Mouse (Mus musculus) lung, adult 18-20 months (tissue): ENCODE measurements around the gene Fam166b.

ENCODE experiments used
- DNase-seq, 2 experiments: peaks; one replicate each; pipeline ENCODE4 v3.0.0; 2022; ENCODE audit warnings: mixed read lengths in 2 of 2

The Fam166b gene

DNA sequence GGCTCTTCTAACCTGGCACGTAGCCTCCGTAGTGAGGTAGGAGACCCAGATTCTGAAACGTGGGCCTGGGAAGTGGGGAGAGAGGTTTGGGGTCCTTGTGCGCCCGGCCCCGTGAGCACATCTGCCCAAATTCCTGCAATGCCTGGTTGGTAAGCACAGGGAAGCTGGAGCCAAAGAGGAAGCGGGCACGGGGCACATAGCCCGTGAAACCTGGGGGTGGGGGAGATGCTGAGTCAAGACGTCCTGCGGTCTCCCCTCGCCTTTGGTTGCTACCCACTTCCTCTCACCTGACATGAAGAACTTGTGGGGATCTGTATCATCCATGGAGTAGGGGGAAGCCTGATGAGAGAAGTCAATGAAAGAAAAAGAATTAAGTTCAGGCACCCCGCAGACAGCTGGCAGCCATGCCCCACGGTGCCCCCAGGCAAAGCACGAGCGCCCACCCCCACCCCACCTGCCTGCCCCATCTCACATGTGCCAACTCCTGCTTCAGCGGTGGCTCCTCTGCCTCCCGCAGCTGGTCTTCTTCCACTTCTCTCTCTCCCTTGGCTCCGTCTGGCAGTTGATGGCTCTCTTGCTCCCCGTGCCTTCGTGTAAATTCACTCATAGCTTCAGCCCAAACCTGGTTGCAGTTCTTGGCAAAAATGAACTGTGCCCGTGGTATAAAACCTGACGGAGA, 1.3 kb downstream of the Fam166b start:
- DNase-seq = no peak

DNA sequence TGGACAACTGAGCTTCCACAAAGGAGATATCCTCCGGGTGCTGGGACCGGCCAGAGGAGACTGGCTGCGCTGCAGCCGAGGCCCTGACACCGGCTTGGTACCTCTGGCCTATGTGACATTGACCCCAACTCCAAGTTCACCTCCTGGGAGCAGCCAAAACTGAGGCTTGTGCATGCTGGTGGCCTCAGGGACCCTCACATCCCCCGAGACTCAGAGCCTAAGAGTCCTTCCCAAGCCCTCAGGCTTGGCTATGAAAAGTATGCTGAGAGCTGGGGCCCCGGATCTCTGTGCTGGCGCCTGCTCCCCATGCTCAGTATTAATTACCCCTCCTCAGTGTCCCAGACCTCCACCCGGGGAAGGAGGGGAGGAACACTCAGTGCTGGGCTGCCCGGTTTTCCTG, 2.4 kb downstream of the Fam166b start:
- DNase-seq = no peak

DNA sequence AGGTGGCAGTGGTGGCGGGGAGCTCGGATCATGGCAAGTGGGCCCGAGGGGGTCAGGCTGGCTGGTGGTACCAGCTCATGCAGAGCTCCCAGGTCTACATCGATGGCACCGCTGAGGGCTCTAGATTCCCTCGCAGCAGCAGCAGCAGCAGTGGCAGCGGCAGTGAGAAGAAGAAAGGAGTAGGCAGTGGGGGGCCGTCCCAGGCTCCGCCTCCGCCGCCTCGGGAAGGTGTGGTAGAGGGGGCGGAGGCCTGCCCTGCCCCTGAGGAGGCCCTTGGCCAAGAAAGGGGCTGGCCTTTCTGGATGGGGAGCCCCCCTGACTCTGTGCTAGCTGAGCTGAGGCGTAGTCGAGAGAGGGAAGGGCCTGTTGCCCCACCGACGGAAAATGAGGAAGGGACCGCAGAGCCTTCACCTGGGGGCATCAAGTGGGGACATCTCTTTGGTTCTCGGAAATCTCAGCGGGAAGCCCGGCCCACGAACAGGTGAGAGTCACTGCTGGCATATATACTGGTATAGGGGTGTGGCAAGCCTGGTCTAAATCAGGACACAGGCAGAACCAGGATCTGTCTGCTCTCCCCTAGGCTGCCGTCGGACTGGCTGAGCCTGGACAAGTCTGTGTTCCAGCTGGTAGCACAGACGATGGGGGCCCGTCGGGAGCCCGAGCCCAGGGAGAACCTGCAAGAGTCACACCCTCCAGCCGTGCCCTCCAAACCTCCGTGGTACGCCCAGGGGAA, 3.1 kb downstream of the Fam166b start:
- DNase-seq = no peak

DNA sequence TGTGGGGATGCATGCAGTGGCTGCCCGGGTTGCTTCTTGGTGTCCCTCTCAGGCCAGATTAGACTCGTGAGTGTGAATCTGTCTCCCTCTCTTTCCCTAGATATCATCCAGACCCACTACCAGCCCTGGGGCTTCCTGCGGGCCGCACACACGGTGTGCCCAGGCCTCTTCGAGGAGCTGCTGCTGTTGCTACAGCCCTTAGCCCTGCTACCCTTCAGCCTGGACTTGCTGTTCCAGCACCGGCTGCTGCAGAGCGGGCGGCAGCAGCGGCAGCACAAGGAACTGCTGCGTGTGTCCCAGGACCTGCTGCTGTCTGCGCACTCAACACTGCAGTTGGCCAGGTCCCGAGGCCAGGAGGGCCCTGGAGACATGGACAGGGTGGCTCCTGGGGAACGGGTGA, 3.7 kb downstream of the Fam166b start:
- no peak for DNase-seq

DNA sequence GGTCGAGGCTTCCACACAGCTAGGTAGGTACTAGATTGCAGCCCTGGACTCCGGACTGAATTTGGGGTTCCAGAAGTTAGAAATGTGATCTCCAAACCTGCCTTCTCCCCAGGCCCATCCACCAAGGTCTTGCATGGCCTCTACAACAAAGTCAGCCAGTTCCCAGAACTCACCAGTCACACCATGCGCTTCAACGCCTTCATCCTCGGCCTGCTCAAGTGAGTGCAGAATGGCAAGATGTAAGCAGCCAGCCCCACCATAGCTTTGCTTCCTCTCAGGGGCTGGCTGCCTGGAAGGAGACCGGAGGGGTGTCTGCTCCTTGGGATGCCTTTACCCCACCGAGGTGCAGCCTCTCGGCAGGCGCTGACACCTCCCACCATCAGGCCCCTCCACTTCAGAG, 4.9 kb downstream of the Fam166b start:
- DNase-seq = no peak

DNA sequence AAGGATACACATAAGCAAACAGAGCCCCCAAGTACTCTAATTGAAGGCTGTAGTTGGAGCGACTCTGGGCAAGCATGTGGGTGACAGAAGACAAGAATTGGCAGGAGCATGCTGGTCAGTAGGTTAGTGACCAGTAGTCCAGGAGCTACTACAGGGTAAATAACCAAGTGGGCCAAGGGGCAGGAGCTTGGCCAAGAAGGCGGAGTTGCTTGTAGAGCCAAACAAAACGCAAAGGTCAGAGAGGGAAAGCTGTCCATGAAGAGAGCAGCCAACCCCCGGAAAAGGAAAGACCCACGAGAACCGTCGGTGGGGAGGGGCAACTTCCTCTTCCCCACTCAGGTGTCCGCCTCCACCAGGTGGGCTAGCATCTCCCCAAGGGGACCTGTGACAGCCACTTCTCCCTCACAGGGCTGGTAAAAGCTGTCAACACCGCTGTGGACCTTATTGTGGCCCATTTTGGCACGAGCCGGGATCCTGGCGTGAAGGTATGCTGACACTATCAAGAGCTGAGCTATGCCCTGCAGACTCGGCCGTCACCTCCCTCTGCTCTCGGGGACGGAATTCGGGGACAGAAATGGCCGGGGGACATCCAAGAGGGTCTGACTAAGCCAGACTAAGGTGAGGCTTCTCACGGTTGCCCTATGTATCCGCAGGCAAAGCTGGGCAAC, 5.5 kb downstream of the Fam166b start:
- no peak for DNase-seq

DNA sequence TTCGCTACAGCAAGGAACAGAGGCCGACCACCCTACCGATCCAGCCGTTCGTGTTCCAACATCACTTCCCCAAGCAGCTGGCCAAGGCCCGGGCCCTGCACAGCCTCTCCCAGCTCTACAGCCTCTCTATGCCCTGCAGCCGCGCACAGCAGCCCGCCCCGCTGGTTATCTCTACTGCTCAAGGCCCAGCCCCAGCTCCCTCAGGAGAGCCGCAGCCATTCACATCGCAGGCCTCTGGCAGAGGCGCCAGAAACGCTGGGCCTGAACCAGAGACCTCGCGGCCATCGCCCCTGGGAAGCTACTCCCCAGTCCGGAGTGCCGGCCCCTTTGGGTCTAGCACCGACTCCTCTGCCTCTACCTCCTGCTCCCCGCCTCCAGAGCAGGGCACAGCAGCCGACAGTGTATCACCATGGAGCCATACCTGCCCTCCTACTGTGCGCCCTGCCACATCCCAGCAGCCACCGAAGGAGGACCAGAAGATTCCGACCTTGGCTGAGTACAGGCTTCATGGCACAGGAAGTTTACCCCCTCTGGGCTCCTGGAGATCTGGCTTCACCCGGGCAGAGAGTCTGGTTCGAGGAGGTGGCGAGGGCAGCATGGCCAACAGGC, 7.2 kb downstream of the Fam166b start:
- no peak for DNase-seq

DNA sequence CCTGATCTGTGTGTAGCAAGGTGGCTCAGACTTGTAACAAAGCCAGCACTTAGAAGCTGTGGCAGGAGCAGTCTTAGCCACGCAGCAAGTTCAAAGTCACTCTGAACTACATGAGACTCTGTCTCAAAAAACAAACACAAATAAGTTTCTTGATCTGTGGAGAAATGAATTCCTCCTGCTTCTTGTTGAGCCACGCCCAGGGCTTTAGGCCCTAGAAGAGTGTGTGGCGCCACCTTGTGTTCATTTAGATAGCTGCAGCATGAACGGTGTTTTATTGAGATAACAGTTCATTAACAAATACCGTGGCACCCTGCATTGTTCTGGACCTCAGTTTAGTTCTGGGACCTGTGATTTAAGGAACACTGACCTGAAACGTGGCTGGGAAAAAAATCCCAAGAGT, 8.6 kb downstream of the Fam166b start:
- DNase-seq = peak; percentile 83 to 87

DNA sequence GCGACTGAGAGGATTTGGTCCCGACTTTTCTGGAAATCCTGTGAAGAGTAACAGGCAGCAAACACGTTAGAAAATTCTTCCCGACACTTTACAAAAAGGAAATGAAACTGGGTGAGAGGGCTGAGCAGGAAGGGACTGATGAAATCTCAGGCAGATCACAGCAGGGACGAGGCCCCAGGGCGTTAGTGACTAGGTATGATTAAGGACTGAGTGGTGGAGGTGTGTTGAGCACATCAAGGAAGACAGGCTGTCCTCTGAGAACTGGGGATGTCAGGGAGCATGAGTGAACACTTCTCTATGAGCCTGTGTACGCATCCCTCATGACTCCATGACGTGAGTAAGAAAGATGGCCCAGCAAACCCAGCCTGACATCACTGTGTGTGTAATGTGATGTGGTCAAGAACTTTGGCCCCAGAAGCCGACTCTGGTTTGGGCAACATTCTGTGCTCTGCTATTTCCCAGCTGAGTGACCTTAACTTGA, 9.1 kb downstream of the Fam166b start:
- peak in 1 of 2 experiments; percentile 44 for DNase-seq

DNA sequence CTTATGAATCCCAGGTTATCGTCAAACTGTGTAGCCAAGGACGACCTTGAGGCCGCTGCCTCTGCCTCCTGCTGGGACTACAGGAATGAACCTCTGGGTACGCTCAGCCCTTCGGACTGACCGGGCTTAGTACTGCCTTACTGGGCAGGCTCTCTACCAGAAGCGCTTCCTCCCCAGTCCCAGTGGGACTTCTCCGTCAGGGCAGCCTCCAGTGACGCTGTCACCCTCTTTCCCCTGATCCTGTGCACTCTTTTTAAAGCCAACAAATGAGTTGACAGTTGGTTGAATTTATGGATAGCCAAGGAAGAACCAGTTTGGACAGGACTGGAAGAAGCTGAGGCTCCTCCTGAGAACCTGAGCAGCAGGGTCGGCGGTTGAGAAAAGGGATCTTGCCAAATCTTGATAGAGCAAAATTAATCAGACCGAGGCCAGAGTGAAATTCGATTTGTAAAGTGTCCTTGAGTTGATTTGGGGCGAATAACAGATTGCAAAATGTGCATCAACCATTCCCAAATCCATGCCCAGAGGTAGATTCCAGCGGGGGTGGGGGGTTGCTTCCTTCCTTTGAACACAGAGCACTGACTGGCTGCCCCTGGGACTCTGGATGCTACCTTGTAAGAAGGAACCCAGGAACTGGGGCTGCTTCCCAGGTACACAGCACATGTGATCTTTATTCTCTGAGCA, 9.8 kb downstream of the Fam166b start:
- DNase-seq = no peak

DNA sequence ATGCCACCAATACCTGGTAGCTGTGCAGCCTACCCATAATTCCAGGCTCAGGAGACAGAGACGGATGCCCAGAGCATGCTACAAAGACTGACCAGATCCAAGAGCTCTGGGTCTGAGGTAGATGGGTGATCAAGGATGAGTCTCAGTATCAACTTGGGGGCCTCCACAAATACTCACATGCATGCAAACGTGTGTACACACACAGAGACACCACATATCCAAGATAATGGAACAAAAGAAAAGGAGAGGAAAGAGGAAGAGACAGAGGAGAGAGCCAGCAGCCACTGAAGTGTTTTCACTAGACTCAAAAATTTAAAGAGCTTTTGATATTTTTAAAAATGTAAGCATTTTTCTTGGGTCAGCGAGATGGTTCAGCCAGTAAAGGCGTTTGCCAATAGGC, 10.5 kb downstream of the Fam166b start:
- DNase-seq = no peak

DNA sequence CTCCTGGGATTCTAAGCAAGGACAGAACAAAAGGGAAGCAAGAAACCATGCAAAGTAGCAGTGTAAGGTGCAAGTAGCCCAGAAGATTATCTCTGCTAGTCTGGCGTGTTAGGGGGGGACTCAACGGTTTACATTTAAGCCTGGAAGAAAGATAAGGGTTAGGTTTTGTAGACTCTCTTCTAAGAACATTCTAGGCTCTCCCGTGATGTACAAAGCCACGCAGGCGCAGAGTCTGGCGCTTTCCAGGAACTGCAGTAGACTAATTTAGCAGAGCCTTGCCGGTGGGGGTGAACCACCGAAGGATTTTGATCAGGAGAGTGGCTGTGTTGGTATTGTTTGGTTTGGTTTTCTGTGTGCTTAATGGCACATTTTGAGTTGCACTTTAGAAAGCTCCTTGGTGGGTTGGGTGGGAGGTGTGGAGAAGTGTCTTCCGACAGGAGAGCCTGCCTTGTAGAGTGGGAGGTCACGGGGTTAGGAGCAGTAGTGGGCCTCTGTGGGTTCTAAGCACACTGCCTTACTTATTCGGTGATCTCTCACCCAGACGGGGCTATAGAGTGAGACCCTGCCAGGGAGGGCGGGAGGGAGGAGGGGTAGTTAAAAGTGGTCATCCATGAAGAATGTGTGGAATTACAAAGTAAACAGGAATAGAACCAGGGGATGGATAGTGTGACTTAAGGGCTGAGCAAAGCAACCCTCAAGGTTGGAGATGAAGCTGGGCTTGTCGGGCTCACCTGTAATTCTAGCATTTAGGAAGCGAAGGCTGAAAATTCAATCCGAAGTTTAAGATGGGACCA, 11.5 kb downstream of the Fam166b start:
- DNase-seq = no peak

DNA sequence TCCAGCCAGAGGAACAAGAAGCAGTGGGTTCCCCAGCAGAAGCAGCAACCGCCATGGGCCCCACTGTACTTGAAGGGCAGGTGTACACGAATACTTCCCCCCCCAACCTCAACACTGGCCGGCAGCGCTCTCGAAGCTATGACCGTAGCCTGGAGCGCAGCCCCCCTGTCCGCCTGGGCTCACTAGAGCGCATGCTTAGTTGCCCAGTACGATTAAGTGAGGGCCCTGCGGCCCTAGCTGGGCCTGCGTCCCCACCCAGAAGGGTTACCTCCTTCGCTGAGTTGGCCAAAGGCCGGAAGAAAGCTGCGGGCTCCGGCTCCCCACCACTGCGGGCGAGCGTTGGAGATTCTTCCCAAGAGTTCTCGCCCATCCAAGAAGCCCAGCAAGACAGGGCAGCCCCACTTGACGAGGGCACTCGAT, 12.9 kb downstream of the Fam166b start:
- no peak for DNase-seq

DNA sequence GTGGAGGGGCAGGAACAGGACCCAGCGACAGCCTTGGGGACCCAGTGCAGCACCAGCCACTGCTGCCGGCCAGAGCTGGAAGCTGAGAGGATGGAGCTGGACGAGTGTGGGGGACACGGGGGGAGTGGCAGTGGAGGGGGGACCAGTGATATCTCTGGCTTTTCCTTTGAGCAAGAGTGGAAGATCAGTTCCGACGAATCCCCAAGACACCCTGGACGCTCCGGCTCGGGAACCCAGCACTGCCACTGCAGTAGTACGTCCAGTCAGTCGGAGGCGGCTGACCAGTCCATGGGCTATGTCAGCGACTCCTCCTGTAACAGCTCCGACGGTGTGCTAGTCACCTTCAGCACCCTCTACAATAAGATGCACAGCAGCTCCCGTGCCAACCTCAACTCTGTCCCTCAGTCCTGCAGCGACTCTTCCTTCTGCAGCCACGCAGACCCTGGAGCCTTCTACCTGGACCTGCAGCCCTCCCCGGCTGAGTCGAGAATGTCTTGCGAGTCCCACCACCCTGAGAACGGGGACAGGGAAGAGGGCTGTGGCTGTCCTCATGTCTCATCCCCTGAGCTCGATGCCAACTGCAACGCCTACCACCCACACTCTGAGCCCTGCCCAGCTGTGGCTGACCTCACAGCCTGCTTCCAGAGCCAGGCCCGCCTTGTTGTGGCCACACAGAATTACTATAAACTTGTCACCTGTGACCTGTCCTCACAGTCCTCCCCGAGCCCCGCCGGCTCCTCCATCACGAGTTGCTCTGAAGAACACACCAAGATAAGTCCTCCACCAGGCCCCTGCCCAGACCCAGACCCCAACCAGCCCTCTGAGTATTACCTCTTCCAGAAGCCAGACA, 13.5 kb downstream of the Fam166b start:
- no peak for DNase-seq

DNA sequence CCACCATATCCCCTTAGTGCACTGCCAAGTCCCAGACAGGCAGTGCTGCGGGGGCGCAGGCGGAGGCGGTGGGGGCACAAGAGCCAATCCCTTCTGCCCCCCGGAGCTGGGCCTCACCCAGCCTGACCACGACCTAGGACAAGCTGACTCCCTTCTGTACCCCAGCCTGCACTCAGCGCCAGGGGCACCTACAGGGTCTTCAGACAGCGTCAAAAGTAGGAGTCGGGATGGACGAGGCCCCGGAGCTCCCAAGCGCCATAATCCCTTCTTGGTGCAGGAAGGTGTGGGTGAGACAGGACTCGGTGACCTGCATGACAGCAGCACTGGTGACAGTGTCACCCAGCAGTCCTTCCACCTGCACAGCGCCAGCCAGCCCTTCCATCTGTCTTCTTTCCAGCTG, 14.2 kb downstream of the Fam166b start:
- no peak for DNase-seq

DNA sequence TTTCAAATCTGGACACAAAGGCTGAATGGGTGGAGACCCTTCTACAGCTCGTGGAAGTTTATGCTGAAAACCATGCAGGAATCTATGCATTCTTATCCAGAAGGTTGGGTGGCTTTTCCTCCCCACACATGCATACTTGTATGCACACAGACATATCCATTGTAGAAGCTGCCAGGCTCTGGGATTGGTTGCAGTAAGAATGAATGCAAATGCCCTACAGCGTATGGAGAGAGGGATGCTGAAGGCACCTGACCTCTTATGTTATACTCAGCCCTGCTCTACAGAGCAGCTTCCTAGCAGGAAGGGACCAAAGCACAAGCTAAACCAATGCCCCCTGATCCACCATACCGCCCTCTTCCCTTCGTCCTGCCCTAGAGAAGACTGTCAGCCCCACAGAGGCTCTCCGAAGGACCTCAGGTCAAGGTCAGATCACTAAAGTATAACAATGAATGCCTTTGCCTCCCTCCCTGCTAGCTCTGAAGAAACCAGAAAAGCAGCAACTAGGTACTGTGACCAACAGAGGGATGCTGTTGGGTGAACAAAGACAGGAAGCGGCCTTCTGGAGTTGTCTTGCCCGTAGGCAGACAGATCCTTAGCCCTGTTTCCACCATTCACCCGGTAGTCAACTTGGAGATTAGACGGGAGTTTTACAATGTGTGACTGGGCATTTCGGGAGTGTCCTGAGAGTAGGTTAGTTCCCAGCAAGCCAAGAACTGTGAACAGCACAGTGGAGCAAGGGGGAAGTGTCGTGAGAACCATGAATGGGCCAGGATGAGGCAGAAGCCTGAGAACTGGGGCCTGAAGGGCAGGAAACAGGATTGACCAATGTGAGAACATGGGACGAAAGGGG, 21.6 kb downstream of the Fam166b start:
- no peak for DNase-seq

DNA sequence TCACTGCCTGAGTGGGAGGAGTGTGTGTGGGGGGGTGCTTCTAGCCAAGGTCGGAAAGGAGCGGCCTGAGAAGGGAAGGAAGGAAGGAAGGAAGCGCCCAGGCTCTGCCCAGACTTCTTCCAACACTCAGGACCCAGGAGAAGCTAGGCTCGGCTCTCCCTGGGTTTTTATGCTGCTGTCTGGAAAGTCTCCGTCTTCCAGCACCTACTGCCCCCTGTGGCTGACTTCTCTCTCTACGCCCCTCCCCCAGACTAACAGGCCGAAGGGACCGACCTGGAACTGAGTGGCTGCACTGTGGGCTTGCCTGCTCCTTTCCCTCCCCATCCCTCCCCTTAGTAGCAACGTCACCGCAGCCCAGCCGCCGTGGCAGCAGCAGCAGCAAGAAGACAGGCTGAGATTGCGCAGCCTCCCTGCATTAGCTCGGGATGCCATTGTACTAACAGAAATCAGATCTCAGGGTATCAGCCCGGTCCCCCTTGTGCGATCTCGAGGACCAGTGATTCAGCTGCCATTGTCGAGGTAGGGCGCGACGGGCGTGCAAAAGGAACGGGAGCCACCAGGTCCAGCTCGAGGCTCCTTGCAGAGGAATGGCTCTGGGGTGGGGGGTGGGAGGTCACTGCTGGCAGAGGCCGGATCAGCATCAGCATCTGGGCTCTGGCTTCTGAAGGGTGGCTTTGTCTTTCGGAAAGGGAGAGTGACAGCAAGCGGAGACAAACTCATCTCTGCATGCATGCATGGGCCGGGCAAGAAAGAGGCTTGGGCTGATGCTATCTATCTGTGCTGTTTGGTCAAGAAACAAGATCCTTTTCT, 22.6 kb downstream of the Fam166b start:
- peak; percentile 88 to 93 for DNase-seq

DNA sequence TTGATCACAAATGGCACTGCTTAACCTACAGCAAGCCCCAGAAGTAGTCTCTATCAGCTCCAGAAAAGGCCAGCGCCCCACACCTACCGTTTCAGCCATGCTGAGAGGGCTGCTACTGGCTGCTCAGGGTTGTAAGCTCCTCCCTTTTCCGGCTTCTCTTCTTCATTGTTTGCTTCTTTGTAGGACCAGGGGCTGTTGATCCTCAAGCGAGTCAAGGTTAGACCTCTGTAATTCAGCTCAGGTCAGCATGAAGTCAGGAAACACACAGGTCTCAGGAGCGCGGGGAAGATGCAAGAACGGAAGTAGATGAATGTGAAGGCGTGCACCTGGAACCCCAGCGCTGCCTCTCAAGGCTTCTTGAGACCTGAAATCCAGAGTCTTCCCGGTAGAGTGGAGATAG, 24.2 kb downstream of the Fam166b start:
- DNase-seq = no peak

DNA sequence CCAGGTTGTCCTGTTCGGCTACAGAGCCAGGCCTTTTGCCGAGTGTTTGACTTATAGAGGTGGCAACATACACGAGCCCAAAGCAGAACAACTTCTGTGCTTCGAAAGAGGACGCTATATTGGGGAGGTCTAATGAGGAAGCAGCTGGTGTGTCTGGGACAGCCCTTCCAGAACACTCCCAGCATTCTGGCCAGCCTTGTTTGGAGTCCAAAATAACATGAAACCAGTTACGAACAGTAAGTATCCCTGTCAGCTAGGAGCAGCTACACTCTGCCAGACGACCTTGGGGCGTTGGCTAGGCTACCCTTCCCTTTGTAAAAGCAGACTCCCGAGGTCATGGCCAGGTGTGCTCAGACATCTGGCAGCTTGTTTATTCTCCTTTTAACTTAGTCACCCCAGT, 26.7 kb downstream of the Fam166b start:
- DNase-seq = no peak
